Mouse (Mus musculus): Measurements from ENCODE around the gene Nectin4.

GRCm38 (mm10) chr1:171358421-171358820, 11.5 kb upstream of the Nectin4 start:
- TF ChIP-seq CTCF (IDR thresholded peaks at IDR 0.05; ENCODE audit: extremely low read depth, insufficient read depth, low read length) (peak; percentile 49), POLR2A (IDR thresholded peaks at IDR 0.05; ENCODE audit: extremely low read depth, insufficient read depth, low read length) (no peak)
